Mouse (Mus musculus) erythroid progenitor cell, adult 5-6 weeks (primary cell): ENCODE results near the gene A730061H03Rik. TPM values are rescaled to one million over a fixed set of nuclear protein-coding genes. Genes with fewer than 3 reads are reported as not detected.

Experiments used
- ATAC-seq: replicated peaks from 2 replicates; pipeline ENCODE4 v1.8.0; 2016; ENCODE audit warnings: moderate number of reproducible peaks, mild to moderate bottlenecking, moderate TSS enrichment, inconsistent platforms; ENCODE audit not compliant: poor library complexity, low FRiP score, severe bottlenecking
- total RNA-seq, 2 experiments: library from RNA; stranded (forward) in 1 of 2; stranded (reverse) in 1 of 2; fragments of 150-400 nt in 1 of 2; fragments of 186-747, 209-891 nt in 1 of 2; gene quantifications; 2 replicates each; pipeline versions ENCODE4 v1.2.3 to v1.2.4; 2015 to 2017; ENCODE audit warnings: low replicate concordance in 2 of 2

Gene A730061H03Rik
- total RNA-seq, 2 experiments from 2014 or later, result not detected

- no peak for ATAC-seq
Observed at GRCm38 (mm10) chr14:55584303-55584701, 24.1 kb upstream of the A730061H03Rik start.

- ATAC-seq, result no peak
Observed at GRCm38 (mm10) chr14:55581981-55582681, 21.9 kb upstream of the A730061H03Rik start.

GRCm38 (mm10) chr14:55580731-55581130, 20.5 kb upstream of the A730061H03Rik start:
- no peak for ATAC-seq

- no peak for ATAC-seq
Observed at GRCm38 (mm10) chr14:55579511-55580496, 19.6 kb upstream of the A730061H03Rik start.

- peak; percentile 61 for ATAC-seq
Observed at GRCm38 (mm10) chr14:55578668-55579269, 18.6 kb upstream of the A730061H03Rik start.

- ATAC-seq, result peak; percentile 71
Observed at GRCm38 (mm10) chr14:55577871-55578667, 17.9 kb upstream of the A730061H03Rik start, which contains the start of gene Psme1. TSS of gene Psme1 (plus strand) at chr14:55578123.

GRCm38 (mm10) chr14:55576376-55576775, 16.2 kb upstream of the A730061H03Rik start:
- ATAC-seq, result no peak

GRCm38 (mm10) chr14:55575711-55576110, 15.5 kb upstream of the A730061H03Rik start:
- no peak for ATAC-seq

- no peak for ATAC-seq
Observed at GRCm38 (mm10) chr14:55575302-55575701, 15.1 kb upstream of the A730061H03Rik start, which contains the start of gene Fitm1. TSS of gene Fitm1 (plus strand) at chr14:55575617.

- no peak for ATAC-seq
Observed at GRCm38 (mm10) chr14:55571760-55572159, 11.6 kb upstream of the A730061H03Rik start.

GRCm38 (mm10) chr14:55570588-55570987, 10.4 kb upstream of the A730061H03Rik start:
- ATAC-seq, result no peak

- no peak for ATAC-seq
Observed at GRCm38 (mm10) chr14:55567496-55567895, 7.3 kb upstream of the A730061H03Rik start.

- no peak for ATAC-seq
Observed at GRCm38 (mm10) chr14:55565748-55566147, 5.5 kb upstream of the A730061H03Rik start.

- ATAC-seq, result no peak
Observed at GRCm38 (mm10) chr14:55563249-55563648, 3.0 kb upstream of the A730061H03Rik start.

- no peak for ATAC-seq
Observed at GRCm38 (mm10) chr14:55561860-55562259, 1.7 kb upstream of the A730061H03Rik start.

GRCm38 (mm10) chr14:55559799-55560201, 406 bp downstream of the A730061H03Rik start, which contains the start of gene Dcaf11:
TSS of gene Dcaf11 (plus strand) at chr14:55560006.
- ATAC-seq, result peak; percentile 76

GRCm38 (mm10) chr14:55558740-55559448, 1.3 kb downstream of the A730061H03Rik start:
- 0 out of 2 replicates have a peak, but pooled peaks have one; percentile 19 for ATAC-seq

GRCm38 (mm10) chr14:55557587-55557986, 2.6 kb downstream of the A730061H03Rik start:
- no peak for ATAC-seq

- no peak for ATAC-seq
Observed at GRCm38 (mm10) chr14:55557003-55557402, 3.2 kb downstream of the A730061H03Rik start.
